Mouse (Mus musculus): ENCODE measurements around the gene Aebp1.
"Not testable (repeated sequence)": the region's sequence is repeated elsewhere in the genome, so short reads cannot be mapped to it uniquely, and the experiment has no call there.

Gene Aebp1

DNA sequence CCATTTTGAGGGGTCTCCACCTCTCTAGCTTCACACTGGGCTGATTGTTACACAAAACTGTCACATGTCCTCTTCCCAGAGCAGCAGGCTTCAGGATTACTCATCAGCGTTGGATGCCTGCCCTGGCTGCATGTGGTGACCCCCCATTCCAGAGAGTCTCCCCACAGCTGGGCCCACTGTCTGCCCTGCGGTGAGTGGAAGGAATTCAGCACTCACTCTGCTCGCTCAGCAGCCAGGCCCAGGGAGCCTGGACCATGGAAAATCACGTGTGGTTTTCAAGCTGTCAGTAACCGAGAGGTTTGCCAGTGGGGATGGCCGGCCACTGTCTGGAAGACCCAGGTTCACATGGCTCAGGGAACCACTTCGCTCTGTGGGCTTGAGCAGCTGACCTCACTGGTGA, 5.8 kb upstream of the Aebp1 start:
- DNase-seq (ENCODE audit: low read depth, low spot score) = no peak

DNA sequence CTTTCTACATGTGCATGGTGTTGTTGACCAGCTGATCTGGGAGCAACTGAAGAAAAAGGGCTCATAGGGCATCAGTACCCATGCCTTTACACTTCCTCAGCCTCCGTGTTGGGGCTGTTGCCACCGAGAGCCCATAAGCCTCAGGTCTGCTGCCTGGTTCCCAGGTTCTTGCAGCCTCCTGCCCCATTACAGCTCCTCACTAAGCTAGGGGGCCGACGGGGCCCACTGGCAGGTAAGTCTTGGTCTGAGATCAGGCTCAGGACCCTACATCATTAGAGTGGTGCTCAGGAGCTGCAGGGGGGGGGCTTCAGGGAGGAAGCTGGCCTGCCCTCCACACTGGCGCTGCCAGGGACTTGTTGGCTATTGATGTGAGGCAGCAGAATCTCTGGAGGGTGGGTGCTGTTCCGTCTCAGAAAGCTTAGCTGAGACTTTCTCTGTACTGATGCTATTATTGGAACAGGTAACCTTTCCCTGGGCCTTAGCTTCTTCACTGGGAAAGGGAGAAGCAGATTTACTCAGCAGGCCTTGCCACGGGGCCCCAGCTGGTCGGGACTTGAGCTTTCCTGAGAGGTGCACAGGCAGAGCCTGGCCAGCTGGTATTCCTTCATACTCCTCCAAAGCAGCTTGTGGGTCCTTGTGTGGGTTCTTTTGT, 5.1 kb upstream of the Aebp1 start:
- no peak for DNase-seq (ENCODE audit: low read depth, low spot score)

DNA sequence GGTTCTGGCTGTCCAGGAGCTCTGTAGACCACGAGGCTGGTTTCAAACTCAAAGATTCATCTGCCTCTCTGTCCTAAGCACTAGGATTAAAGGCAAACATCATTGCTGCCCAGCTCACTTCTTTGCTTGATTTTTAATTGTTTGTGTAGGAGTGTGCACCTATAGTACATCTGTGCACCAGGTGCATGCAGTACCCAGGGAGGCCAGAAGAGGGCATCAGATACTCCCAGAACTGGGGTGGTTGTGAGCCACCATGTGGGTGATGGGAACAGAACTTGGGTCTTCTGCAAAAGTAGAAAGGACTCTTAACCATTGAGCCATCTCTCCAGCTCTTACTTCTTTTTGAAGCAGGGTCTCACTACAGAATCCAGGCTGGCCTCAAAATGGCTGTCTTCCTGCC, 3.0 kb upstream of the Aebp1 start:
- DNase-seq (ENCODE audit: low read depth, low spot score) = no peak

DNA sequence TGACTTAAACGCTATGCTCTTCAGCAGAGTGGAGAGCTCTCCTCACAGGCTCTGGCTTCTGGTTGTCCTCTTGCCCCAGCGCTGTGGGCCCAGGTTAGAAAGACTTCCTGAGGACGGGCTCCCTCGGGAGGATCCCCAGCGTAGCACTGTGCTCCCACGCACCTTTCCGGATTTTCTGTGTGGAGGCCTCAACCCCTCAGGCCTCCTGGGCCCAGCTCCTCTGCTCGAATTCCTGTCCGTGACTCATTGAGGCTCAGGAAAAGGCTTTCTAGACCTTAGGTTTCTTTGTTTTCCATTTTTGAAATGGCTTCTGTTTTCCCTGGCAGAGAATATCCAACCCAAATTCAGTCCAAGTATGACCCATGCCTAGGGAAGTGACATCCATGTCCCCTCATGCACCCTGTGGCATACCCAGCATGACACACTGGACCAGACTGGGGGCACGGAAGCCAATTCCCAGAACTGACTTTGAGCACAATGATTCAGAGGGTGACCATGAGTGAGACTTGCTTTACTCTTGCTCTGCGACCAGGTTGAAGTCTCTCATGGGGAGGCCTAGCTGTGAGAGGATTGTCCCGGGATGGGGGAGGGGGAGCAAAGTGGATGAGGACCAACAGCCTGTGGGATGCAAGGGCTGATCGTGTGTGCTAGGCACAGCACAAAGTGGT, 1.7 kb upstream of the Aebp1 start:
- DNase-seq (ENCODE audit: low read depth, low spot score) = no peak

DNA sequence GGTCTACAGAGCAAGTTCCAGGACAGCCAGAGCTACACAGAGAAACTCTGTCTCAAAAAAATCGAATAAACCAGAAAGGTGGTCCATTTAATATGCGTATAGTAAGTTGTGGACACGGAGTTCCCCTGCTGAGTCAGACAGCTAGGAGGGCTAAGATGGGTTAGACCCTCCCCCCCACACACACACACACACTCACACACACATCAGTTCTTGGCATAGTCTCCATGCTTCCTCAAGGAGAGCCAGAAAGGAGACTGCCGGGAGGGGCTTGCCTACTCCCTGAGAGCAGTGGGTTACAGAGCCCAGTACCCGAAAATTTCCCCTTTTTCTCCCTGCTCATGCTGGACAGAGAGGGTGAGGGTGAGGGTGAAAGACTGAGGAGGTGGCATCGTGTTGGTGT, 1.1 kb upstream of the Aebp1 start:
- no peak for DNase-seq (ENCODE audit: low read depth, low spot score)

DNA sequence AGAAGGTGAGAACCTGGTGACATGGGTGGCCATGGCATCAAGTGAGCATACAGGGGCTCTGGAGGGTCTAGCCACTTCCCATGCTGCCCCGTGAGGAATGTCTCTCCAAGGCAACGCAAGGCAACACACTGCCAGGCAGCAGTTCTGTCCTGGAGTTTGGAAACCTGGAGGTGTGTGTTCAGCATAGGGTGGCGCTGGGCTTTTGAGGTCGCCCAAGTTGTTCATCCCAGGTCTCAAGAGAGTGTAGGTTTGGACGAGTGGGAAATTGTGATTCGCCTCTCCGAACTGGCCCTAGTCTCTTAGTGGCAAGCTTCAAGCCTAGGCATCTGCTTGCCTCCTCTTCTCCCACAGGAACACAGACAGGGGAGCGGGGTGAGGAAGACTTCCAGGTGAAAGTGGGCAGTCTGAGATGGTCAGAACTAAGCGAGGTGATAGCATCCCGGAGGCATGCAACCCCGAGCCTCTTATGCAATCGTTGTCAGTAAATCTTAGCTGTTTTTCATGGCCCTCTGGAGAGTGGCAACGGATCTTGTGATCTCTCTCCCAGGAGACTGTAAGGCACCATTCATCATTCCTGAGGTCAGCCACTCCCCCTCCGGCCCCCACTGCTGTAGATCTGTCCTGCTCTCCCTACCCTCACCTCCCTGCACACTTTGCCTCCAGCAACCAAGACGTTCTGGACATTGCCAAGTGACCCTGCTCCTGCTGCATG, 803 bp downstream of the Aebp1 start:
- DNase-seq (ENCODE audit: low read depth, low spot score) = no peak

DNA sequence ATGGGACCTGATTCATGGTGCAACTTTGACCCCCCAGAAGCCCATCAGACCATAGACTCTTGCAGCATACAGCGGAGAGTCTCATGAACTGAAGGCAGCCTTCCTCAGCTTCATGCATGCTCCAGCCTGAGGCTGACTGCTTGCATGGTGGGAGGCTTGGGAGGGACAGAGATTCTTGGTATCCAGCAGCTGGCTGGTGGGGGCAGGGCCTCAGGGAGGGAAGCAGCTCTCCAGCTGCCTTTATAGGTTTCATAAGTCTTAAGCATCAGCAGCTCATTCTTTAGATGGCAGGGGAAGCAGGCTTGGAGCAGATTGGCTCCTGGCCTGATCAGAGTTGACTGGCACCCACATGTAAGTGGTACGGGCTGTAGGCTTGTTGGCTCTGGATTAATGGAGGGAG, 5.4 kb downstream of the Aebp1 start:
- no peak for DNase-seq (ENCODE audit: low read depth, low spot score)

DNA sequence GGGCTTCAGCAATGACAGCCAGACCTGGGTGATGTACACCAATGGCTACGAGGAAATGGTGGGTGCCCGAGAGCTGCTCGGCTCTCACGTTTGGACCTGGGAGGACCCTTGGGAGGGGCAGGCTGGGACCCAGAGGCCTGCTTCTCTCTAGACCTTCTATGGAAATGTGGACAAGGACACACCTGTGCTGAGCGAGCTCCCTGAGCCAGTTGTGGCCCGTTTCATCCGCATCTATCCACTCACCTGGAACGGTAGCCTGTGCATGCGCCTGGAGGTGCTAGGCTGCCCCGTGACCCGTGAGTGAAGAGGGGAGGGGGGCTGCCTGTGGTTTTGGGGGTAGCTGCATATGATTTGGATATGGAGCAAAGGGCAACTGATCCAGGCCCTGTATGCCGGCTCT, 6.6 kb downstream of the Aebp1 start:
- DNase-seq (ENCODE audit: low read depth, low spot score) = no peak

DNA sequence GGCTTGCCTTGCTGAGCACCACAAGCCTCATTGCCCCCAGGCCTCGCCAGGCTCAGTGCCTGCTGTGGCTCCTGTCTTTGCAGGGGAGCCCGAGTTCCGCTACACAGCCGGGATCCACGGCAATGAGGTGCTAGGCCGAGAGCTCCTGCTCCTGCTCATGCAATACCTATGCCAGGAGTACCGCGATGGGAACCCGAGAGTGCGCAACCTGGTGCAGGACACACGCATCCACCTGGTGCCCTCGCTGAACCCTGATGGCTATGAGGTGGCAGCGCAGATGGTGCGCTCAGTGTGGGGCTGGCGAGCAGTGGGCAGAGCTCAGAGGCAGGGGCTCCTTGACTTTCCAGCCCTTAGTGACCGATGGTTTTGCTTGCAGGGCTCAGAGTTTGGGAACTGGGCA, 7.6 kb downstream of the Aebp1 start:
- DNase-seq (ENCODE audit: low read depth, low spot score) = no peak

DNA sequence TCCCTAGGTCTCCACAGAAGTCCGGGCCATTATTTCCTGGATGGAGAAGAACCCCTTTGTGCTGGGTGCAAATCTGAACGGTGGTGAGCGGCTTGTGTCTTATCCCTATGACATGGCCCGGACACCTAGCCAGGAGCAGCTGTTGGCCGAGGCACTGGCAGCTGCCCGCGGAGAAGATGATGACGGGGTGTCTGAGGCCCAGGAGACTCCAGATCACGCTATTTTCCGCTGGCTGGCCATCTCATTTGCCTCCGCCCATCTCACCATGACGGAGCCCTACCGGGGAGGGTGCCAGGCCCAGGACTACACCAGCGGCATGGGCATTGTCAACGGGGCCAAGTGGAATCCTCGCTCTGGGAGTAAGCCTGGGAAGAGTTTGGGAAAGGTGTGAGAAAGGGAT, 8.3 kb downstream of the Aebp1 start:
- DNase-seq (ENCODE audit: low read depth, low spot score) = no peak

DNA sequence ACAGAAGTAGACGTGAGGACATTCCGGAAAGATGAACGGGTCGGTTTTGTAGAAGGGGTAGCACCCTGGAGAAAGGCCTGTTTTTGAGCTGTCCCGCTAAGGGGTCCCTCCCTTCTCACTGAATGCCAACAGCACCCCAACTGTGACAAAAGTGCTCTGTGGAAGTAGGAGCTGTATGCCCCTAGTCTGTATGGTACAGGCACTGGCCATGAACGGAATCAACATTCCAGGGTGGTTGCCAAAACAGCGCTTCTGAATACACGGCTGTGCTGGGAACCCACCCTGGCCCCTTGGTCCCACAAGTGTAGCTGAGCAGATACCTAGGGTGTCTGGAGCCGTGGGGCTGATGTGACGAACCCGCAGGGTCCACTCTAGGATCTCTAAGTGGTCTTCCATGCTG, 11.0 kb downstream of the Aebp1 start:
- no peak for DNase-seq (ENCODE audit: low read depth, low spot score)

DNA sequence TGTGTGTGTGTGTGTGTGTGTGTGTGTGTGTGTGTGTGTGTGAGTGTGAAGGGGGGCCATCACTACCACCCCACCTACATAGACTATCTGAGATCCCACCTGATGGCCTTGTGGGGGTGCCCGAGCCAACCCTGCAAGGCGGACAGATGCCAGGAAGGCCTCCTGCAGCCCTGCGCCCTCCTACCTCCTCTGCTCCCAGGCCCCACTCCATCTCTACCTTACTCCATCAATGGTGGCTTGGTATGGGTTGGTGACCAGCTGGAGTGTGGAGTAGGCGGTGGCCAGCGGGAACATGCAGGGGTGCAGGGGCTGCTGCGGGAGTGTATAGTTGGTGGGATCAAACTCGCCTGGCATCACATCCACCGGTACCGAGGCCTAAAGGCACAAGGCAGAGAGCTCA, 11.4 kb downstream of the Aebp1 start:
- no peak for DNase-seq (ENCODE audit: low read depth, low spot score)

DNA sequence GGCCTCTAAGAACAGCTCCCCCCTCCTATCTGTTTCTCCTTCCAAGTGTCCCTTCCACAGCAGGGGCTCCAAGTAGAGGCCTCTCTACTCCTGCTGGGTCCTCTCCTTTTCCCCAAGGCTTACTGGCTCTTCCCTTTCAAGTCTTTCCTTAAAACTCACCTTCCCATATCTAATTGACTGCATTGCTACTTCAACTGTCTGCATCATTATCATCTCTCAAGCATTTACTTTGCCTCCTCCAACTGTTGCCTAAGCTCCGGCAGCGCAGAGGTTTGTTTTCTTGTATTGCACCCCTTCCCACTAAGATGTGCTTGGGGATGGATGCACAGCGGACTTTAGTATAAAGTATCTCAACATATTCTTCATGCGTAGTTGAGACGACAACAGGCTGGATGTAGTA, 15.7 kb downstream of the Aebp1 start:
- no peak for DNase-seq (ENCODE audit: low read depth, low spot score)

DNA sequence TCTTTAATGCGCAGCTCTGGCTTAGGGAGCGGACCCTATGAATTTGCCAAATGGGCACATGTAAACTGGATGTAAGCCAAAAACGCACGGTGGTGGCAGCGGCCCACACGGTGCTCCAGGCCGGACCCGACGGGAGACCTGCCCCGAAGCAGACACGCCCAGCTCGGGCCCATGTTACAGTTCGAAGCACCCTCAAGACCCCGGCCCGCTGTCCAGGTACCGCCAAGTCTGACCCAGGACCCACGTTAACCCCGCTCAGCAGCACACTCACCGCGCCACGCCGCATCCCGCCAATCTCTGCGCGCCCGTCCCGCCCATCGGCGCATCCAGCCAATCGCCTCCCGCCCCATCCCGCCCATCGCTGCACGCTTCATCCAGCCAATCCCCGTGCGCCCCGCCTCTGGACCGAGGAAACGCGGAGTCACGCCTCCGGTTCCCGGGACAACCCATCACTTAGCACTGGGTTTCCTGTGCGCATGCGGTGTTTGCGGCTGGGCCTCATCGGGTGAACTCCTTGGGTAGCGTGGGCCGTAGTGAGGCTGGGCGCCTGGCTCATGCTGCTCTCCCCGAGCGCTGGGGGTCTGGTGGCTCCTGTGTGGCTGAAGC, 16.3 kb downstream of the Aebp1 start, which contains the start of gene Pold2:
Gene Pold2 (minus strand): TSS at position 372 of the 606 bp plus-strand sequence.
- peak; percentile 94 for DNase-seq (ENCODE audit: low read depth, low spot score)

DNA sequence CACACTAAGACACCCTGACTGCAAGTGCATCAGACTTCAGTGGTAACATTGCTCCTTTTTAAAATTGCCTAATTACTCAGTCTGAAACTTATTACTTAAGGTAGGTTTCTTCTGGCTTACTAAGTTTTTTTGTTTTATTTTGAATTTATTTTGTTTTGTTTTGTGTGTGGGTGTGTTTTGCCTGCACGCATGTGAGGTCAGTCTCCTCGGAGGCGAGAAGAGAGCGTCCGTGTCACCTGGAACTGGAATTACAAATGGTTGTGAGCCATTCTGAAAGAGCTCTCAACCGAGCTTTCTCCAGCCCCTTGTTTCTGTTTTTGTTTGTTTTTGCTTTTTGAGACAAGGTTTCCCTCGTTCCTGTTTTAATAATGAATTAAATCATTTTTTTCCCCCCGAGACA, 16.9 kb downstream of the Aebp1 start:
- no peak for DNase-seq (ENCODE audit: low read depth, low spot score)

DNA sequence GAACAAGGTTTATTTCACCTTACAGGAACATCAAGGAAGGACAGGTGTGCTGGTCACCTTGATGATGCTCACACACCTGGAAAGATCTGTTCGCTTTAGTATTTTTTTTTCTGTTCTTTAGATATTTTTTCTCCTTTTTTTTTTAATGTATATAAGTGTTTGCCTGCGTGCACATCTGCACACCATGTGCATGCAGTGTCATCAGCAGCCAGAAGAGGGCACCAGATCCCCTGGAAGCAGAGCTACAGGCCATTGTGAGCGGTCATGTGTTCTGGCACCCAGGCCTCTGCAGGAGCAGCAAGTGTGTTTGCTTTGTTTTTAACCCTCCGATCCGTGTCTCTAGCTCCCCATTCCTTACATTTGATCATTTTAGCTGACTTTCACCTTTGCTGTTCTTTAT, 18.2 kb downstream of the Aebp1 start:
- DNase-seq (ENCODE audit: low read depth, low spot score) = peak; percentile 45

DNA sequence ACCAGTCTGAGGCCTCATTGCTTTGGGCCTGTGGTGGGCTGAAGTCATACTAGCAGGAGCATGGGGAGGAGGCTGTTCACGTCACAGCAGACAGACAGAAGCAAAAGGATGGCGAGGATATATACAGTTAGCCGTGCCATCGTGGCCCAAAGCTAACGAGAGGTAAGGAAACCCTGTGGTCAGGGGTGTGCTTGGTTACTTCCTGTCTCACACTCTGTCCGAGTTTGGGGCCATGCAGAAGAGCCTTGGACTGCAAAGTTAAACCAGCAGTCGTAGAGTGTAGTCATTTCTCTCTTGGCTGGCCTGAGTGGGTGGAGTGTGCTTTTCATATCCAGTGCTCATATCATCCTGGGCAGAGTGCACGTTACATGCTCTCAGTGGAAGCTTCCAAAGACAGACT, 20.8 kb downstream of the Aebp1 start:
- no peak for DNase-seq (ENCODE audit: low read depth, low spot score)

DNA sequence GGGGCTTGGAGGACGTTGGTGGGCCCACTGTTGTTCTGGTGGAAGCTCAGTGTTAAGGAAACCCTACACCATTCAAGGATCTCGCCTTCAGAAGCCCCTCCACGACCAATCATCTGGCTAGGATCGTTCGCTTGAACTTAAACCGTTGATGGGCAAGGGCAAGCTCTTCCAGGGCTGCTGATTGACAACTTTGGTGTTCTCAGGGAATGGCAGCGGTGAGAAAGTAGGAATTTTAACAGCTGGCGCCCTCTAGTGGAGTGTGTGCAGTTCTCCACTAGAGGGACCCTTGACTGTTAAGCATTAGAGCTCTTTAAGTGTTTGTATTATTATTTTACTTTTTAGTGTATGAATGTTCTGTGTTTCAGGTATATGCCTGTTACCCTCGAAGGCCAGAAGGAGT, 24.4 kb downstream of the Aebp1 start:
- DNase-seq (ENCODE audit: low read depth, low spot score) = peak; percentile 72

DNA sequence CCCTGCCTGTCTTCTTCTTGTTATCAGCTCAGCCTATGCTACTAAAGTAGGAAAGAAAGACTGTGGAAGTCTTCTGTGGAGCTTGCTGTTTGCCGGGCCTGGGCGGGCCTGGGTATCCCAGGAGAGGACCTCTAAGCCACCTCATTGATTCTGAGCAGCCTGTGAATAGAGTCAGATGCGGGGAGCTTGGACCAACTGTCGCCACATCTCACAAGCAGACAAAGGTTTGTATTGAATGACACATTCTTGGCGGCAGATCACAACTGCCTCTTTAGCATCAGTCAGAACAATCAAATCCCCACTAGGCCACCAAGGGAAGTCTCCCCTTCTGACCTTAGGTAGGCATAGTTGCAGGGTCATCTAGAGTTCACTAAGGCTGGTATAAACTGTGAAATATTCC, 25.5 kb downstream of the Aebp1 start:
- no peak for DNase-seq (ENCODE audit: low read depth, low spot score)

DNA sequence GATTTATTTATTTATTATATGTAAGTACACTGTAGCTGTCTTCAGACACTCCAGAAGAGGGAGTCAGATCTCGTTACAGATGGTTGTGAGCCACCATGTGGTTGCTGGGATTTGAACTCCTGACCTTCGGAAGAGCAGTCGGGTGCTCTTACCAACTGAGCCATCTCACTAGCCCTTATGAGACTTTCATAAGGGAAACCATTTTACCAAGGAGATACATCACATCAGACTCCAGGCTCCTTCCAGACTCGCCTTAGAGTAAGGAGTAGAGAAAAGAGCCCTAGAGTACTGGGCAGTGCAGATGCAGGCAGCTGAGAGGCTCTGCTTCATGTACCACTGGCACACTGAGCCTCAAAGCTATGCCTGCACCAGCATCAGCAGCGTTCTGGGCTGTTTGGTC, 26.8 kb downstream of the Aebp1 start:
- not testable (repeated sequence) for DNase-seq (ENCODE audit: low read depth, low spot score)

DNA sequence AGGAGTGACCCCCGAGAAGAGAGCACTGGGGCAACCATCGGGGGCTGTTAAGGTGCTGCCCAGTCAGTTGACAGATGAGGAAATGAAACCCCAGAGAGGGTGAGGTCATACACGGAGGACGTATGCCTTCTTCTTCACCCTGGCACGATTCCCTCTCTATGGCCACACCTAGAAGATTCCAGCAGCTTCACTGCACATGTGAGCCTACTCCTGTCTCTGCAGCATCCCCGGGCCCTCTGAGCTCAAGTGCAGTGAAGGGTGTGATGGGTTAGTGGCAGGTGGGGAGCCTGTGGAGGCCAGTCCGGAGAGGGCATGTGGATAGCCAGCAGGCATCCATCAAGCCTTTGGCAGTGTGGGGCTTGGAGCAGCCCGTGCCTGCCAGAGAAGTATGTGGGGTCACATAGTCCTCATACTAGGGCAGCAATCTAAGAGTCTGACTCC, 30.4 kb downstream of the Aebp1 start:
- DNase-seq (ENCODE audit: low read depth, low spot score) = no peak

DNA sequence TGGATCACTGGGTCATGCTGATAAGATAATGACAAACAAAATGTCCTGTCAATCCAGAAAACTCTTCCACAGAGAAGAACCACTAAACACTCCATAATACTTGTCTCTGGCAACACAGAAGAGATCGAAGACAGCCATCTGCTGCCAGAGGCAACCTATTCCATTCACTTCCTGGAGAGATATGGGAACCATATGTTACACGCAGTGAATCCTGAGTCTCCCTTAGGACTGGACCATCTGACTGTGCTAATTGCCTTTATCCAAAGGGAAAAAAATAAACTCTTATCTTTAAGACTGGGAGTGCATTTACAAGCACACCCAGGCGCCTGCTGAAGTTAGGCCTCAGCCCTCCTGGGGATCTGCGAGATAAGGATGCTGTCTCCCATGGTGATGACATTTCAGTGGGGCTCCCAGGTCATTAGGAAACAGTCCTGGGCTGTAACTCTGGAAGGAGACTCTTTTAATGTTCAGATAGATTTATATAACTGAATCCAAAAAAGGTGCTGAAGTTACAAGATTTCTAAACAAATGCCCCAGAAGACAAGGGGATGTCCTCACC, 31.1 kb downstream of the Aebp1 start:
- DNase-seq (ENCODE audit: low read depth, low spot score) = no peak

All from retina, postnatal 7 days (tissue).